Mouse (Mus musculus): ENCODE results near the gene Amz2.
"Not testable (repeated sequence)": the region's sequence is repeated elsewhere in the genome, so short reads cannot be mapped to it uniquely, and the experiment has no call there.

Amz2 gene

GRCm38 (mm10) chr11:109470921-109471861 lies 45.4 kb downstream of the Amz2 start:
- DNase-seq (ENCODE audit: low spot score in 2 of 2): peak in 1 of 2 experiments; percentile 23

GRCm38 (mm10) chr11:109472171-109472691 lies 46.5 kb downstream of the Amz2 start:
- DNase-seq (ENCODE audit: low spot score in 2 of 2): peak; percentile 29 to 53

- no peak for DNase-seq (ENCODE audit: low spot score in 2 of 2)
Measured at GRCm38 (mm10) chr11:109472821-109473170, 47.0 kb downstream of the Amz2 start.

- peak; percentile 79 to 85 for DNase-seq (ENCODE audit: low spot score in 2 of 2)
Measured at GRCm38 (mm10) chr11:109473171-109474085, 47.7 kb downstream of the Amz2 start, which contains the start of the genes Arsg and Slc16a6. Gene Arsg, plus strand, starts transcription at chr11:109473374. Gene Slc16a6, minus strand, starts transcription at chr11:109473598.

- DNase-seq (ENCODE audit: low spot score in 2 of 2): no peak
Measured at GRCm38 (mm10) chr11:109474086-109474742, 48.5 kb downstream of the Amz2 start.

GRCm38 (mm10) chr11:109474836-109475235 lies 49.1 kb downstream of the Amz2 start:
- no peak for DNase-seq (ENCODE audit: low spot score in 2 of 2)

- no peak for DNase-seq (ENCODE audit: low spot score in 2 of 2)
Measured at GRCm38 (mm10) chr11:109475717-109476116, 50.0 kb downstream of the Amz2 start.

- DNase-seq (ENCODE audit: low spot score in 2 of 2): no peak
Measured at GRCm38 (mm10) chr11:109476241-109476640, 50.5 kb downstream of the Amz2 start.

GRCm38 (mm10) chr11:109476653-109477052 lies 50.9 kb downstream of the Amz2 start:
- no peak for DNase-seq (ENCODE audit: low spot score in 2 of 2)

GRCm38 (mm10) chr11:109477606-109478380 lies 52.0 kb downstream of the Amz2 start:
- no peak for DNase-seq (ENCODE audit: low spot score in 2 of 2)

GRCm38 (mm10) chr11:109479575-109480285 lies 54.0 kb downstream of the Amz2 start:
- DNase-seq (ENCODE audit: low spot score in 2 of 2): no peak

- DNase-seq (ENCODE audit: low spot score in 2 of 2): no peak
Measured at GRCm38 (mm10) chr11:109480440-109480839, 54.7 kb downstream of the Amz2 start.

GRCm38 (mm10) chr11:109485398-109486045 lies 59.8 kb downstream of the Amz2 start:
- DNase-seq (ENCODE audit: low spot score in 2 of 2): no peak

GRCm38 (mm10) chr11:109487111-109487510 lies 61.4 kb downstream of the Amz2 start:
- DNase-seq (ENCODE audit: low spot score in 2 of 2): no peak

- DNase-seq (ENCODE audit: low spot score in 2 of 2): no peak
Measured at GRCm38 (mm10) chr11:109487991-109488684, 62.4 kb downstream of the Amz2 start.

GRCm38 (mm10) chr11:109489763-109490162 lies 64.0 kb downstream of the Amz2 start:
- no peak for DNase-seq (ENCODE audit: low spot score in 2 of 2)

GRCm38 (mm10) chr11:109491844-109492243 lies 66.1 kb downstream of the Amz2 start:
- DNase-seq (ENCODE audit: low spot score in 2 of 2): no peak

GRCm38 (mm10) chr11:109492847-109493464 lies 67.2 kb downstream of the Amz2 start:
- not testable (repeated sequence) for DNase-seq (ENCODE audit: low spot score in 2 of 2)

All from spleen, postnatal 14 days (tissue).